Mouse (Mus musculus) T-cell, adult 2 months (primary cell): Measurements from ENCODE around the gene Tcf20.
"Not testable (repeated sequence)": the region's sequence is repeated elsewhere in the genome, so short reads cannot be mapped to it uniquely, and the experiment has no call there.

Experiments
- DNase-seq: peaks from one replicate; pipeline ENCODE4 v3.0.0; 2022; ENCODE audit warnings: low spot score

Gene Tcf20

DNA sequence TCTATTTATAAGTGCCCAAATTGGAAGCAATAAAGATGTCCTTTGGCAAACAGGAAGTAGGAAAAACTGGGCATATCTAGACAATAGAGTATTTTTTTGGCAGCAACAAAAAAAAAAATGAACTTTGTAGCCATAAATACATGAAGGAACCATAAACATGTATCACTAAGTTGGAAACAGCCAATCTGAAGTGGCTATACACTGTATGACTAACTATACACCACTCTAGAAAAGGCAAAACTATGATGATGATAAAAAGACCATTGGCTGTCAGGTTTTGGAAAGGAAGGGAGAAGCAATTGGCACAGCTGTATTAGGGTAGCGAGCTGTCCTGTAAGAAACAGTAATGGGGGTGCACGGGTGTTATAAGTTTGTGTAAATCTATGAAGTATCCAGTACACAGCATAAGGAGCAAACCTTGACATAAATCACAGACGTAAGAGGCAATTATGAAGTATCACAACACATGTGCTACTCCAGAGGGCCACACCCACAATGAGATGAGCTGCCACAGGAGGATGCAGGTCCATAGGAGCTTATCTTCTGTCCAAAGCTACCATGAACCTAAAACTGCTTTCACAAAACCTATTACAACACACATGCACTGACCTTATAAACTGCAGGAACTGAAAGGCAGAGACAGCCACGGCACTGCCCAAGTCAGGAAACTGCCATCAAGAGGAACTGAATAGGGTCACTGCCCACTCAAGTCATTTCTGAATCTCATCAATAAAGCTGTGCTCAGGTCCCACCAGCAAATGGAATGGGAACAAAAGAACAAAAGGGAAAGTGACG lies 180.5 kb downstream of the Tcf20 start:
- no peak for DNase-seq

DNA sequence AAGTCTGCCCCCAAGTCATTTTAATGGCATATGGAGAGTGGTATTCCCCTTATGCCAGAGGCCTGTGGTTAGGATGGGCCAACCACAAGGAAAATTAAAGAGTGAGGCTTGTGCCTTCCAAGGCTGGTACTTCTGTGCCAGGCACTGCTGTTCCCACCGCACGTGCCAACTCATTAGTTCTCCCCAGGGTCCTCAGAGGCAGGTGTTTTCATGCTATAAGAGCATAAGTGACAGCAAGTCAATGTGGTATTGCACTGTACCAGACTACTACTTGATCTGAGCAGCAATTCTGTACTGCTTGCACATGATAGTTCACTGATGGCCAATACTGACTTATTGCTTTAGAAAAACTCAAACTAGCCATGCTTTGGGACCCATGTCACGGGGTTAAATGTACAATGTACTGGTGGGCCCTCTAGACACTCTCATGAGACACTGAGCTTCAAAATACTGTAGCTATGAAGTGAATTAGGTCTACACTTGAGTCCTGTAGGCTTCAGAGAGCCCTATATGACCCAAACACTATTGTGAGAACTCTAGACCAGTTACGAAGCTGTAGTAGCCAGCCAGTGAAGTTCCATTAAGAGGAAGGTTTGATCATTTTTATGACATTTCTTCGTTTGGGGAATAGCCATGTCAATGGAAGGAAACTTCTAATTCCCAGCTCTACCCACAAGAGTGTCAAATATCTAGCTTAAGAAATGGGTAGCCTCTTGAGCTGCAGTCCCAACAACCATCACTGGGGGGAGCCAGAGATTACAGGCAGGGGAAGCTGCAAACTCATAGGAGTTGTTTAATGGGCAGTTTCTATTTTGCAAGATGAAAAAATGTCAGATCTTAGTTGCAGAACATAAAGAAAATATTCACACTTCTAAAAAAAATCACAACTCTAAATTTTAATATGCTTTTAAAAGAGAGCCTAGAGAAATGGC lies 182.7 kb downstream of the Tcf20 start:
- DNase-seq = peak; percentile 66

DNA sequence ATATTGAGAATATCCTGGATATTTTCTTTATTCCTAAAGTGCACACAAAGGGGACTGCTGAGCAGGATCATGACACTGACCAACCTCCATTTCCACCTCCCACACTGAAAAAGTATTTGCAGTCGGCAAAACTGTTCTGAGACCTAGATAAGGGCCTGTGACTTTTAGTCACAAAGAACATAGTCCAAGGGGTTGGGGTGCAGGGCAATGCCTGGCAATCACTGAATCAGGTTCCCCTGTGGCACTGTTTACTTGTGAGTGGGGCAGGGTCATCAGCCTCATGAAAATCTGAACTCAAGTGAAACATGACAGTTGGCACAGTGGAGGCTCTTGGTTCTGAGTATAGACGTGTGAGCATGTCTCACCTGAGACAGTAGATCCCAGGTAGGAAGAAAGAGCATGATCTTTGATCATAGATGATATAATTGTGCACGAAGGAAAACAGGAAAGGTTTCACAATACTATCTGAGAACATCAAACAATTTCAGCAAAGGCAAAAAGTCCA lies 191.7 kb downstream of the Tcf20 start:
- no peak for DNase-seq

DNA sequence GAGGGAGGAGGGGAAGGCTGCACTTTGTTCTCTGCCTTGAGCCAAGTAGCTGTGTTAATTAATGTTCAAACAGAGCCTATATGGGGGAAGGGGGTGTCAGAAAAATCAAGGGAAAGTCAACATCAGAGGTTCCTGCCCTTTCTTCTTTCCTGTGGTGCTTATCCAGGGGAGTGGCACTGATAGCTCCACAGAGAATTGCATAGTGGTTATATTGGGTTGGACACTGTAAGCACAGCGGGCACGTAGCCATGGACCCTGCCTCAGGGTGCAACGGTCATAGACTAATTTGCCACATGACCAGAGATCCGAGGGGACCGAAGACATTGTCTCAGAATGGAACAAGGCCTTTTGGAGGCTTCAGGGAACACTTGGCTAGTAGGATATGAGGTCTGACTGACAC lies 193.4 kb downstream of the Tcf20 start, which contains the start of gene Cyp2d26:
Gene Cyp2d26, minus strand, starts transcription at position 18 of the 400 bp plus-strand sequence.
- no peak for DNase-seq

DNA sequence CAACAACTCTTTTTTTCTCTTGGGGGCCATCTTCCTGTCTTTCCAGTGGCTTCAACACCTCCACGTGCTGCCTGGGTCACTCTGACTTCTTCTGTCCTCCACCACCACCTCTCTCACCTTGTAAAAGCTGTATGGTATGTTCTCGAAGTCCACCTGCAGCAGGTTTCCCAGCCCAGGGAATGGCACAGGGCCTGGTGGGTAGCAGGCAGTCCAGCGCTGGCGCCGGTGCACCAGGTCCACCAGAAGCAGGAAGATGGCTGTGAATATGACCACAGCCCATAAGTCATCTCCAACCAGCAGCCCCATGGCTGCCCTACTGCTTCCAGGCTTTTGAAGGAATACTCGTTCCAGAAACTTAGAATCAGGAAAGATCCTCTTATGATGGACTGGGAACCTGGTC lies 193.8 kb downstream of the Tcf20 start:
- no peak for DNase-seq

DNA sequence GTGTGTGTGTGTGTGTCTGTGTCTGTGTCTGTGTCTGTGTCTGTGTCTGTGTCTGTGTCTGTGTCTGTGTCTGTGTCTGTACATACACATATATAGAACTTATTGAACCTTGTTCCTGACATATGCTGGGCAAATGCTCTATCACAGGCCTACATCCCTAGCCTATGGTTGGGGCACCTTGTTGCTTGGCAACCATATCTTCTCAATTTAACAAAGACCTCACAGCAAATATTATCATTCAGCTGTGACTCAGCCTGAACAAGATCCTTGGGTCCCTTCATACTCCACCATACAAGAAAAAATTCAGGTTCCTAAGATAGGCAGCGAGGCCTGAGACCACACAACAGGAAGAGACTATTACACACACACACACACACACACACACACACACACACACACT lies 194.2 kb downstream of the Tcf20 start:
- DNase-seq = no peak

DNA sequence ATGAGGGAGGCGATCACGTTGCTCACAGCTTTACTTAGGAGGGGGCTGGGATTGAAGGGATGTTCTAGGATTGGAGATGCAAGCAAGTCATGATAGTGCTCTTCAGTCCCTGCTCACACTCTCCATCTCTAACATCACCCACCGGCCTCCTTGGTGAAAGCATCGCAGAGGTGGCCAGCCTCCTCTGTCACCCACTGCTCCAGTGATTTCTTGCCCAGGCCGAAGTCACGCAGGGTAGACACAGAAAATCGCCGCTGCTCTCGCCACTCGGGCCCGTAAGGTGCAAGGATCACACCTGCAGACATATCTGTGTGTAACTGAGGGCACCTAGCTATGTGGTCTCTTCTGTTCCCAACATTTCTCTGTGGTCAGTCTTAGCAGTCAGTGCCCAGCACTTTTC lies 195.1 kb downstream of the Tcf20 start:
- DNase-seq = no peak

DNA sequence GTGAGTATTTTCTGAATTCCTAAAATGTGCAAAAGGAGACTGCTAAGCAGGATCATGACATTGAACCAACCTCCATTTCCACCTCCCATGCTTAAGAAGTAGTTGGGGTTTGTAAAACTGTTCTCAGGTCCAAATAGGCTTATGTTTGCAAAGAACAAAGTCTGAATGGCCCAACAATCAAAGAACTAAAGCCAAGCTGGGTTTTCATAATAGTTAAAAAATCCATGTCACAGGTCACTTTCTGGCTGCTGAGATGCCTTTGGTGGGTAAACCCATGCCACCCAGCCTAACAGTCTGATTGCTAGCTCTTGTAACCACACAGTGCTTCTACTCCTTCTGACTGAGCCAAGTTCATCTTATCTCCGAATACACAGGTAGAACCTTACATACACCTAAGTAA lies 203.1 kb downstream of the Tcf20 start:
- DNase-seq = no peak

DNA sequence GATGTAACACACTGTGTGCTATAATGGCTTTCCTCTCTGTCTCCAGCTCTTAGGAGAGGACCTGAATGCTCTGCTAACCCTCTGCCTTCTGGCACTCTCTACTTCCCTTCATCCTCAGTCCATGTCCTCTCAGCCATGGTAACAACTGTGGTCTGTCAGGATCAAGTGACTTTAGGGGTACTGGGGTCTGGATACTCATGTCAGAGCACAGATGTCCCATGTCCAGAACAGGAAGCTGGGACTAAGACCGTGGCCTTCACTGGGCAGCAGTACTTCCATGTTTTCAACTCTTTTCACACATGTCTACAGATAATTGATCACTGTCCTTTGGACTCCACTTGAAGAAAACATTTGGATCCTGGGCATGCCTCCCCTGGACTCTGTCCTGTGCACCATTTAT lies 203.9 kb downstream of the Tcf20 start:
- DNase-seq = no peak

DNA sequence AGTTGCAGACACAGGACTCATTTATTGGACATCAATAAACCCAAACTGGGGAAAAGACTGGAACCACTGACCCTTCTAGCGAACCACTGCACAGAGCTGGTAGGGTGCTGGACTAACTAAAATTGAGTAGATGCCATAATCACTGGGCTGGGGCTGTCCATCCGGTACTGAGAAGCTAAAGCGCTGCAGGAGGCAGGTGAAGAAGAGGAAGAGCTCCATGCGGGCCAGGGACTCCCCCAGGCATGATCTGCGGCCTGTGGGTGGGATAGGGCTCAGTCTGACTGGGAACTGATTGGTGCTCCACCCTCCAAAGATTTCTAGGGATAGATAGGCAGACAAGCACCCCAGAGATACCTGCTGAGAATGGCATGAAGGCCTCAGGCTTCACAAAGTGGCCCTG lies 209.8 kb downstream of the Tcf20 start:
- not testable (repeated sequence) for DNase-seq

DNA sequence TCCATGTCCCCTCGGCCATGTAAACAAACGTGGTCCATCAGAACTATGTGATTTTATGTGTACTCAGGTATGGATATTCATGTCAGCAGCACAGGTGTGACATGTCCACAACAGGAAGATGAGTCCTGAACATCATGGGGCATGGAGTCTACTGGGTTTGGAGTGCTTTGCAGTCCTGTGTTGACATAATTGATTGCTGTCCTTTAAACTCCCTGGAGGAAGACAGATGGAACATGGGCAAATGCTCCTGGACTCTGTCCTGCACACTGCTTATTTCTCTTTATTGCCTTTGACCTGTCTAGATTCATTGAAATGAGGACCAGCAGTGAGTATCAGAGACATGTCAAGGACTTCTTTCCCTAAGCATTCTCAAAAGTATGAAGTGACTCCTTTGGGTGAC lies 221.7 kb downstream of the Tcf20 start:
- no peak for DNase-seq

DNA sequence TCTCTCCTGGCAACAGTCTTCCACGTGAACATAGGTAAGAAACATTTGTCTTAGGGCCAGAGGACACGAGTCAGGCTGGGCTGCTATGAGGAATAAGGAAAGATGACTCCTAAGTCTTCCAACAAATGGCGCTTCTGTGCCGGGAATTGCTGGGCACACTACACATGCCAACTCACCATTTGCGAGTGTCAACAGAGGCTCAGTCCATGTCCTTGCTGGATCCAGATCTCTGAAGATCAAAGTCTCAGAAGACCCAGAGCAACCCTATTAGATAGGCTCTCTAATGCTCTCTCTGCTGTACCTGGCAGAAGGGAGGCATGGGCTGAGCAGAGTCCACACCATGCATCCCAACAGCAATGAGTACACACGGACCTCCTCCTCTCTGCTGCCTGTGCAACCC lies 222.8 kb downstream of the Tcf20 start:
- DNase-seq = no peak

DNA sequence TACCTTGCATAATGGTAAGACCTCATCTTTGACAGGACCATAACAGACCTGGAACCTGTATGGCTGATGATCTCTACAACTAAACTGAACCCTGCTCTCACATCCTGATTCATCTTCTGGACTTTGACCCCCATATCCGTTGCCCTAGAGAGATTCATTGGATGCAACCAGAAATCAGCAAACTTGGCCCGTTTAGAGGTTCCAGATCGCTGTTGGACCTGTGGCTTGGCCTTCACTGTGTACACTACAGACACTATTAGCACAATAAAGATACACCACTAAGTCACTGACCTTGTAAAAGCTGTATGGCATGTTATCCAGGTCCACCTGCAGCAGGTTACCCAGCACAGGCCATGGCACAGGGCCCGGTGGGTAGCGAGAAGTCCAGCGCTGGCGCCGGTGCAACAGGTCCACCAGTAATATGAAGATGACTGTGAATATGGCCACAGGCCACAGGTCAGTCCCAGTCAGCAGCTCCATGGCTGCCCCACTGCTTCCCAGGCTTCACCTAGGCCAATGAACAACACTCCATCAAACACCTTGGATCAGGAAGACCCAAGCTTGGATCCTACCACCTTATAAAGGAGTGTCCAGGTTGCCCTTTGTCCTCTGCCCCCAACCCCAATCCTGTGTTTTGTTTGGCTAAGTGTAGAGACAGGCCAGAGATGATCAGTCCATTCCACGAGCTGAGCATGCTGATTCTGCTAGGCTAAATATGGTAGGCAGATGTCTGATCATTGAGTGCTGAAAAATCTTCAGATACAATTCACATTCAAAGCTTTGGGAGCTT lies 223.8 kb downstream of the Tcf20 start, which contains the start of gene Cyp2d40:
Gene Cyp2d40, minus strand, starts transcription at position 553 of the 790 bp plus-strand sequence.
- DNase-seq = no peak
